Mouse (Mus musculus) kidney, postnatal 25 days (tissue): Measurements from ENCODE around the gene Slit2.

Experiments used
- DNase-seq, 2 experiments: peaks; one replicate each; pipeline ENCODE4 v3.0.0; 2021; ENCODE audit warnings: mixed read lengths in 2 of 2

Slit2 gene

GRCm38 (mm10) chr5:47982941-47983701, at the start of gene Slit2:
Gene Slit2, plus strand, starts transcription at chr5:47983138.
- peak; percentile 88 to 92 for DNase-seq

DNA sequence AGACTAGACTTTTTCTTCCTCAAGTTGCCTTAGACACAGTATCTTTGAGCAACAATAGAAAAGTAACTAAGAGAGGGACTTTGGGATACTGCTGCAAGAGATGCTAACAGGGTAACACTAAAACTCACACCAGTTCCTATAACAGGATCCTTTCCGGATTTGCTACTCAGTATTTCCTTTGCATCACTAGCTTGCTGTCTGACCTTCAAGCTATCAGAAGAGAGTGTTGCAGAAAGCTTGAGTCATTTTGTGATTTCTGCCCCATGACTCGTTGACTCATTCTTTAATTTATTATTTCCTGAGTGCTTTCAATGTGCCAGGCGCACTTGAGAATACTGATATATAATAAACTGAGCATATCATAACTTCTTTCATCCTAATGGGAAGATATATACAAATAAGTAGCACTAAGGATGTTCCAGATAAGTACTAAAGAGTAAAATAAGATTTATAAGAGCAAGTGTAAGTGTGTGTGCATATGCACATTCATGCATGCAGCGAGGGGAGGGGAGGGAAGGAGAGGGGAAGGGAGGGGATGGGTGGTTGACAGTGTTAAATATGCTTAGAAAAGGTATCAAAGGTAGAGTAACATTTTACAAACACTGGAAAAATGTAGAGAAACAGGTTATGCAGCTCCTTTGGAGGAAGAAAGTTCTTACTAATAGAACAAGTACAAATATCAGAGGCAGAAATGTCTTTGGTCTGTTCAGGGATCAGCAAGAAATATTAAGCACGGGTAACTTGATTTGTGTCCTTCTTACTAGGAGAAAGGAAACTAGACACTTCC, 44.2 kb upstream of the Slit2 start:
- no peak for DNase-seq

DNA sequence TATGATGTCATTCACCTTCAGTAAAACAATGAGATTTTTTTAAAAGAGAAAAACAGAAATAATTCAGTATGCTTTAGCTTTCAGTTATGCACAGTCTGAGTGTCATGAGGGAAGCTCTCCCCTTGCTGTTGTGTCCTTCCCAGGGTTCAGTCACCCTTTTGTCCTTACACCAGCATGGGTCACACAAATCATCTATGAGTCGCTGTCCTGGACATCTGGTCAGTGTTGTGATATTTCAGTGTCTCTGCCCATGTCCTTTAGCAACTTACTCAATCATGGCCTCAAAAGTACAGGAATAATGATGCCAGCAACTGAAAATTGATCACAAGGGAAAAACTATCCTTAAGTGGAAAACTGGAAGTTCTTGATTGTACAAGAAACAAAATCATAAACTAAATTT, 26.5 kb upstream of the Slit2 start:
- DNase-seq = no peak

GRCm38 (mm10) chr5:47975795-47976194, 7.1 kb upstream of the Slit2 start:
- DNase-seq = peak in 1 of 2 experiments; percentile 35

- peak in 1 of 2 experiments; percentile 16 for DNase-seq
Measured at GRCm38 (mm10) chr5:47979371-47979770, 3.6 kb upstream of the Slit2 start.

DNA sequence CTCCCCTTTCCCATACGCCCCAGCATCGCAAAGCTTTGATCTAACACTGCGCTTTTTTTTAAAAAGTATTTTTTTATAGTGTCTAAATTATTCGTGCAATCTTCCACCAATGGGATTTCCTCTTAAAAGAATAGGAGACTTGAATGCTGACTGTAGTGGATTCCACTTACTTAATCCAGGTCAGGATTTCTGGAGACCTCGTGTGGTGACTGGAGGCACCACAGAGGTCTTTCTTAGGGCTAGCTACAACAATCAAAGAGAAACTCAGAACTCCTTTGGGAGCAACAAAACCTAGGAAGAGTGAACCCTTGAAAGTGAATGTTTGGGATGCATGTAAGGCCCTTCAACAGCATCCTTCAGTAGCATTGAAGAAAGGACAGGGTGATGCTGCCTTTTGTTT, 2.5 kb upstream of the Slit2 start:
- DNase-seq = peak in 1 of 2 experiments; percentile 3

GRCm38 (mm10) chr5:47981951-47982350, 987 bp upstream of the Slit2 start:
- DNase-seq = no peak

- peak; percentile 21 to 58 for DNase-seq
Measured at GRCm38 (mm10) chr5:47983746-47984583, 1.0 kb downstream of the Slit2 start.

GRCm38 (mm10) chr5:47984584-47985197, 1.8 kb downstream of the Slit2 start:
- no peak for DNase-seq

GRCm38 (mm10) chr5:47985198-47985631, 2.3 kb downstream of the Slit2 start:
- DNase-seq = peak; percentile 79 to 93

GRCm38 (mm10) chr5:47985901-47986670, 3.1 kb downstream of the Slit2 start:
- peak; percentile 50 to 83 for DNase-seq

GRCm38 (mm10) chr5:47990926-47991325, 8.0 kb downstream of the Slit2 start:
- no peak for DNase-seq

GRCm38 (mm10) chr5:48003708-48004415, 20.9 kb downstream of the Slit2 start:
- no peak for DNase-seq

GRCm38 (mm10) chr5:48005533-48005932, 22.6 kb downstream of the Slit2 start:
- DNase-seq = no peak

DNA sequence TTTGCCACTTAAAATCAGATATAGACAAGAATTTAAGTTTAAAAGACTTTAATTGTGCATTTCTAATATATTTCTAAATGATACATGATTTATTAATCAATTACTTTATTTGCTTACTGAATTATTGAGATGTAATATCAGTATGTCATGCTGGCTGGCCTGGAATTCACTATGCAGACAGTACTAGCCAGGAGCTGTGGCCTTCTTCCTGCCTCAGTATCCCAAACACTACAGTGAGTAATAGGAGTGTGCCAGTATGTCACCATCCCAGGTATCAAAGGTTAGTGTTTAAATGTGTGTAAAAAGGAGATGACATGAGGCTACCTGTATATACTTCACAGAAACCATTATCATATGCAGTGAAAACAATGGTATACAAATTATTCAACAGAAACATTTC, 23.1 kb downstream of the Slit2 start:
- DNase-seq = no peak

- no peak for DNase-seq
Measured at GRCm38 (mm10) chr5:48023441-48023840, 40.5 kb downstream of the Slit2 start.

- DNase-seq = no peak
Measured at GRCm38 (mm10) chr5:48034875-48035274, 51.9 kb downstream of the Slit2 start.

DNA sequence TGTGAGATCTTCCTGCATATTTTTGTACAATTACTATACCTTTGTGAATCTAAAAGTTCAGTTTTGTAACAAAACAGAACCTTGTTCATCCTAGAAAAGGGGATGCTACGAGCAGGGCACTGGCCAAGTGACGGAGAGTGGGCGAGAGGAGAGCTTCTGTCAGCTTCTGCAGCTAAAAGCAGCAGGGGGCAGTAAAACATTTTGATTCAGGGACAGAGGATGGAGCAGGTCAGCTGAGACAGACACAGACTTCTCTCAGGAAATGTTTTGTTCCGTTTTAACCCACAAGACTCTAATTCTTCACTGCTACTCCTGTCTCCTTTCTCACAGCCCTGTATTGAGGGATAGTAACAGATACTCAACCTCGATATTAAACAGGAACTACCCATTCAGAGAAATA, 55.1 kb downstream of the Slit2 start:
- DNase-seq = peak; percentile 50 to 54

GRCm38 (mm10) chr5:48048986-48049751, 66.2 kb downstream of the Slit2 start:
- no peak for DNase-seq

DNA sequence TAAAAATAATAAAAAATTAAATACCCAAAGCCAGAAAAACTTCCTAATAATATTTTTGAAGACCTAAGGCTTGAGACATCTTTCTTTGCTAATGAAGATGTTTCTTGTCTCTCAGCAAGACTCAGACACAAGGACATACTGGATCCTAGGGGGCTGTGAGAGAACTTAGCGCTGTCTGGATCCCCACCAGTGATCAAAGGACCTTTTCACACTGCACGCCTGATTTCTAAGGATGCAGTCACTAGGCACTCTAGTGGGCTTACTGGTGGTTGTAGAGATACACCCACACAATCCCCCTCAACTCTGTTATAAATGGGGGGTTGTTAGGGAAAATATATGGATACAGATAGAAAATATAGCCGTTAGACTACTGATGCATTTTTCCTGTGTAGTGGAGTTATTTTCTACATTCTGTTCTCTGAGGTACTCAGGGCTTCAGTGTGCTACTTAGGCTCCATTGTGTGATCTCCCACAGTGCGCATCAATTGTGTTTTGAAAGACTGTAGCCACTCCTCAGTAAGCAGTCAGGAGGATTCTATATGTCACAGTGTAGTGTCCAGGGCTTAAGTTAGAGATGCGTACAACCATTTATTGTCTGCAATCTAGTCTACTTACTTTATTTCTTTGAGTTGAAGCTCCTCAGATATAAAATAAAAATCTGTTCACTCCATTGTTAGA, 67.8 kb downstream of the Slit2 start:
- DNase-seq = no peak
